Mouse (Mus musculus): ENCODE measurements around the gene Slc26a8. TPM values are rescaled to one million over a fixed set of nuclear protein-coding genes. Genes with fewer than 3 reads are reported as not detected.

The Slc26a8 gene
- polyA plus RNA-seq, 1 experiment = not detected

GRCm38 (mm10) chr17:28600780-28601179 is 89.3 kb downstream of the Slc26a8 start:
- H3K36me3 ChIP-seq (ENCODE audit: control insufficient read depth, insufficient read depth) = peaks cover 34% of the 10 kb centered on the region
- H3ac ChIP-seq (ENCODE audit: control insufficient read depth, insufficient read length) = no peak overlapping the region
- H3K27me3 ChIP-seq (ENCODE audit: control insufficient read depth, insufficient read depth, insufficient read length) = no peaks in the 10 kb centered on the region
- no peak overlapping the region for H3K4me2 ChIP-seq (ENCODE audit: low read depth)
- TF ChIP-seq SRF (IDR thresholded peaks at IDR 0.05; ENCODE audit: control insufficient read depth, insufficient read length, low read depth) = no peak
- TF ChIP-seq CEBPB (IDR thresholded peaks at IDR 0.05; ENCODE audit: insufficient read depth, poor library complexity, severe bottlenecking) = no peak
- H3K4me3 ChIP-seq = no peak overlapping the region
- H3K79me2 ChIP-seq (ENCODE audit: control insufficient read depth, insufficient read depth) = no peaks in the 10 kb centered on the region

- no peak overlapping the region for H3K4me3 ChIP-seq
- peaks cover 30% of the 10 kb centered on the region for H3K36me3 ChIP-seq (ENCODE audit: control insufficient read depth, insufficient read depth)
- H3K27me3 ChIP-seq (ENCODE audit: control insufficient read depth, insufficient read depth, insufficient read length) = no peaks in the 10 kb centered on the region
- H3K79me2 ChIP-seq (ENCODE audit: control insufficient read depth, insufficient read depth) = no peaks in the 10 kb centered on the region
- H3K4me2 ChIP-seq (ENCODE audit: low read depth) = no peak overlapping the region
- TF ChIP-seq CEBPB (IDR thresholded peaks at IDR 0.05; ENCODE audit: insufficient read depth, poor library complexity, severe bottlenecking) = no peak
- peak in 1 of 3 experiments; percentile 44 for TF ChIP-seq MYOD1 (IDR thresholded peaks at IDR 0.05; ENCODE audit: control insufficient read depth in 1 of 3, insufficient read length in 2 of 3, low read depth in 2 of 3)
- TF ChIP-seq E2F4 (IDR thresholded peaks at IDR 0.05; ENCODE audit: insufficient read depth) = no peak
- no peak for TF ChIP-seq SRF (IDR thresholded peaks at IDR 0.05; ENCODE audit: control insufficient read depth, insufficient read length, low read depth)
- peak in 1 of 3 experiments; percentile 61 for TF ChIP-seq MYOG (IDR thresholded peaks at IDR 0.05; ENCODE audit: control insufficient read depth in 1 of 3, insufficient read depth in 1 of 3, insufficient read length in 2 of 3, low read depth in 2 of 3)
- no peak overlapping the region for H3ac ChIP-seq (ENCODE audit: control insufficient read depth, insufficient read length)
Observed at GRCm38 (mm10) chr17:28593965-28594364, 96.1 kb downstream of the Slc26a8 start.

GRCm38 (mm10) chr17:28592998-28593397 is 97.0 kb downstream of the Slc26a8 start:
- no peaks in the 10 kb centered on the region for H3K27me3 ChIP-seq (ENCODE audit: control insufficient read depth, insufficient read depth, insufficient read length)

GRCm38 (mm10) chr17:28591476-28591875 is 98.6 kb downstream of the Slc26a8 start:
- H3K4me3 ChIP-seq = no peak overlapping the region
- H3K36me3 ChIP-seq (ENCODE audit: control insufficient read depth, insufficient read depth) = peaks cover 33% of the 10 kb centered on the region
- H3K27me3 ChIP-seq (ENCODE audit: control insufficient read depth, insufficient read depth, insufficient read length) = no peaks in the 10 kb centered on the region
- H3K79me2 ChIP-seq (ENCODE audit: control insufficient read depth, insufficient read depth) = no peaks in the 10 kb centered on the region
- no peak overlapping the region for H3ac ChIP-seq (ENCODE audit: control insufficient read depth, insufficient read length)
- no peak overlapping the region for H3K4me2 ChIP-seq (ENCODE audit: low read depth)
- no peak for TF ChIP-seq USF1 (IDR thresholded peaks at IDR 0.05; ENCODE audit: low read depth)

More at GRCm38 (mm10) chr17:28592998-28593397, 97.0 kb downstream of the Slc26a8 start:
- TF ChIP-seq MYOD1 (IDR thresholded peaks at IDR 0.05; ENCODE audit: control insufficient read depth in 1 of 3, insufficient read length in 2 of 3, low read depth in 2 of 3) = no peak
- no peak for TF ChIP-seq E2F4 (IDR thresholded peaks at IDR 0.05; ENCODE audit: insufficient read depth)
- TF ChIP-seq USF1 (IDR thresholded peaks at IDR 0.05; ENCODE audit: low read depth) = no peak
- TF ChIP-seq POLR2AphosphoS2 (IDR thresholded peaks at IDR 0.05; ENCODE audit: insufficient read length, low read depth) = no peak
- TF ChIP-seq TCF12 (IDR thresholded peaks at IDR 0.05; ENCODE audit: insufficient read depth, poor library complexity, severe bottlenecking) = no peak
- no peak for TF ChIP-seq SRF (IDR thresholded peaks at IDR 0.05; ENCODE audit: control insufficient read depth, insufficient read length, low read depth)
- no peak for TF ChIP-seq REST (IDR thresholded peaks at IDR 0.05; ENCODE audit: insufficient read depth, insufficient read length)
- no peak for TF ChIP-seq MAX (IDR thresholded peaks at IDR 0.05; ENCODE audit: low read depth)
- TF ChIP-seq TCF3 (IDR thresholded peaks at IDR 0.05; ENCODE audit: insufficient read length, low read depth) = no peak
- TF ChIP-seq CEBPB (IDR thresholded peaks at IDR 0.05; ENCODE audit: insufficient read depth, poor library complexity, severe bottlenecking) = no peak
- no peak for TF ChIP-seq POLR2A (IDR thresholded peaks at IDR 0.05; ENCODE audit: insufficient read length, low read depth)
- no peak for TF ChIP-seq MYOG (IDR thresholded peaks at IDR 0.05; ENCODE audit: control insufficient read depth in 1 of 3, insufficient read depth in 1 of 3, insufficient read length in 2 of 3, low read depth in 2 of 3)
- peaks cover 36% of the 10 kb centered on the region for H3K36me3 ChIP-seq (ENCODE audit: control insufficient read depth, insufficient read depth)
- no peak overlapping the region for H3K4me2 ChIP-seq (ENCODE audit: low read depth)
- no peak overlapping the region for H3ac ChIP-seq (ENCODE audit: control insufficient read depth, insufficient read length)
- H3K4me3 ChIP-seq = no peak overlapping the region
- H3K79me2 ChIP-seq (ENCODE audit: control insufficient read depth, insufficient read depth) = no peaks in the 10 kb centered on the region

GRCm38 (mm10) chr17:28590596-28590995 is 99.4 kb downstream of the Slc26a8 start:
- no peak overlapping the region for H3K4me2 ChIP-seq (ENCODE audit: low read depth)
- H3K36me3 ChIP-seq (ENCODE audit: control insufficient read depth, insufficient read depth) = peaks cover 33% of the 10 kb centered on the region
- no peak overlapping the region for H3ac ChIP-seq (ENCODE audit: control insufficient read depth, insufficient read length)
- no peaks in the 10 kb centered on the region for H3K79me2 ChIP-seq (ENCODE audit: control insufficient read depth, insufficient read depth)
- H3K4me3 ChIP-seq = no peak overlapping the region
- TF ChIP-seq SRF (IDR thresholded peaks at IDR 0.05; ENCODE audit: control insufficient read depth, insufficient read length, low read depth) = no peak
- no peak for TF ChIP-seq USF1 (IDR thresholded peaks at IDR 0.05; ENCODE audit: low read depth)
- no peak for TF ChIP-seq CEBPB (IDR thresholded peaks at IDR 0.05; ENCODE audit: insufficient read depth, poor library complexity, severe bottlenecking)
- no peak for TF ChIP-seq TCF12 (IDR thresholded peaks at IDR 0.05; ENCODE audit: insufficient read depth, poor library complexity, severe bottlenecking)
- TF ChIP-seq TCF3 (IDR thresholded peaks at IDR 0.05; ENCODE audit: insufficient read length, low read depth) = no peak
- no peak for TF ChIP-seq MYOG (IDR thresholded peaks at IDR 0.05; ENCODE audit: control insufficient read depth in 1 of 3, insufficient read depth in 1 of 3, insufficient read length in 2 of 3, low read depth in 2 of 3)
- no peak for TF ChIP-seq REST (IDR thresholded peaks at IDR 0.05; ENCODE audit: insufficient read depth, insufficient read length)
- TF ChIP-seq E2F4 (IDR thresholded peaks at IDR 0.05; ENCODE audit: insufficient read depth) = no peak
- TF ChIP-seq POLR2A (IDR thresholded peaks at IDR 0.05; ENCODE audit: insufficient read length, low read depth) = no peak
- no peak for TF ChIP-seq POLR2AphosphoS2 (IDR thresholded peaks at IDR 0.05; ENCODE audit: insufficient read length, low read depth)
- no peak for TF ChIP-seq MAX (IDR thresholded peaks at IDR 0.05; ENCODE audit: low read depth)
- TF ChIP-seq MYOD1 (IDR thresholded peaks at IDR 0.05; ENCODE audit: control insufficient read depth in 1 of 3, insufficient read length in 2 of 3, low read depth in 2 of 3) = no peak
- H3K27me3 ChIP-seq (ENCODE audit: control insufficient read depth, insufficient read depth, insufficient read length) = no peaks in the 10 kb centered on the region
